ENCODE assay signal across 12 mouse cellular contexts in genomic region chr19:5296630-5297029, GRCm38 (mm10). TPM values are rescaled to one million over a fixed set of nuclear protein-coding genes. Genes with fewer than 3 reads are reported as not detected.
DNase-seq lines count a peak whose midpoint lies in the region; ATAC-seq lines count a peak whose summit lies in the region.
"Had no signal": no experiment of that assay in that cellular context is flagged by ENCODE, and none has a peak within 500 bp of the region (broad histone marks: within the 10 kb centered on the region; RNA-seq: fewer than 3 reads in every experiment).

No protein-coding gene starts in this region.

- H3K4me1 ChIP-seq in intestine, embryonic 16.5 days (ENCODE audit: control insufficient read depth, insufficient read depth, low read length): peaks cover 9% of the 10 kb centered on the region
- H3K4me1 ChIP-seq in intestine, embryonic 15.5 days (replicated peaks): peaks cover 23% of the 10 kb centered on the region
- peaks cover 39% of the 10 kb centered on the region for H3K4me1 ChIP-seq in liver, embryonic 13.5 days (replicated peaks)

- no peaks in the 10 kb centered on the region for H3K9me3 ChIP-seq in intestine, embryonic 16.5 days (ENCODE audit: control insufficient read depth, low read length)
- no peaks in the 10 kb centered on the region for H3K9me3 ChIP-seq in intestine, embryonic 15.5 days
- no peaks in the 10 kb centered on the region for H3K9me3 ChIP-seq in liver, embryonic 13.5 days (replicated peaks)

- no peak overlapping the region for H3K27ac ChIP-seq in intestine, embryonic 16.5 days (ENCODE audit: low read length)
- no peak overlapping the region for H3K27ac ChIP-seq in intestine, embryonic 15.5 days
- no peak overlapping the region for H3K27ac ChIP-seq in liver, embryonic 13.5 days
- H3K27ac ChIP-seq: kidney, postnatal 0 days had no signal

- peak; percentile 89 for DNase-seq in brain, adult 2 months (ENCODE audit: low read depth, low spot score)
- peak; percentile 72 to 73 for DNase-seq in frontal cortex, postnatal 36 days (ENCODE audit: low spot score in 2 of 2)
- no peak for DNase-seq in liver, embryonic 13.5 days
- DNase-seq in kidney, postnatal 10 days: no peak
- DNase-seq: cerebellum, adult 11 months; lung, postnatal 10 days; thymus, postnatal 14 days had no signal

- H3K9ac ChIP-seq in intestine, embryonic 16.5 days (ENCODE audit: low read depth, low read length): no peak overlapping the region
- H3K9ac ChIP-seq in intestine, embryonic 15.5 days: no peak overlapping the region
- 0 out of 2 replicates have a peak overlapping the region, but pooled peaks have one; percentile 75 for H3K9ac ChIP-seq in liver, embryonic 13.5 days

- WGBS in intestine, embryonic 16.5 days: 60% methylated on average over 5 of the region's 5 CpGs
- WGBS in intestine, embryonic 15.5 days: 48% methylated on average over 5 of the region's 5 CpGs
- 66% methylated on average over 5 of the region's 5 CpGs for WGBS in liver, embryonic 13.5 days (ENCODE audit: insufficient replicate concordance)

- peaks cover 7% of the 10 kb centered on the region; the same call in 1 of the 2 replicates for H3K36me3 ChIP-seq in intestine, embryonic 16.5 days (ENCODE audit: control insufficient read depth, insufficient read depth, low read length)
- H3K36me3 ChIP-seq in intestine, embryonic 15.5 days: peaks cover 10% of the 10 kb centered on the region
- H3K36me3 ChIP-seq in liver, embryonic 13.5 days: peaks cover 25% of the 10 kb centered on the region

- H3K4me2 ChIP-seq in intestine, embryonic 16.5 days (ENCODE audit: low read depth, low read length): 0 out of 2 replicates have a peak overlapping the region, but pooled peaks have one; percentile 2
- H3K4me2 ChIP-seq in intestine, embryonic 15.5 days (replicated peaks): no peak overlapping the region
- H3K4me2 ChIP-seq in liver, embryonic 13.5 days: peak overlapping the region; percentile 75

- no peaks in the 10 kb centered on the region for H3K27me3 ChIP-seq in intestine, embryonic 16.5 days (replicated peaks; ENCODE audit: control insufficient read depth, insufficient read depth, low read length)
- H3K27me3 ChIP-seq in intestine, embryonic 15.5 days (replicated peaks): no peaks in the 10 kb centered on the region
- H3K27me3 ChIP-seq in liver, embryonic 13.5 days: peaks cover 24% of the 10 kb centered on the region

- ATAC-seq in intestine, embryonic 16.5 days: no peak
- no peak for ATAC-seq in intestine, embryonic 15.5 days
- ATAC-seq in liver, embryonic 13.5 days (ENCODE audit: low read depth): no peak
- no peak for ATAC-seq in inflammation-experienced regulatory T-cells, adult 6 months

- no peak overlapping the region for H3K4me3 ChIP-seq in intestine, embryonic 16.5 days (ENCODE audit: low read length)
- no peak overlapping the region for H3K4me3 ChIP-seq in intestine, embryonic 15.5 days (replicated peaks)
- H3K4me3 ChIP-seq in liver, embryonic 13.5 days (replicated peaks): no peak overlapping the region

RNA-seq across cellular contexts. Expression of gene Sf3b2, which starts 1.4 kb away (rescaled TPM):
- polyA plus RNA-seq in intestine, embryonic 16.5 days (2015; fragmentation: Nextera tagmentation; extraction: Ambion mirVana): 265 and 280 TPM in 2 replicates
- polyA plus RNA-seq in intestine, embryonic 15.5 days (2015; fragmentation: Nextera tagmentation; extraction: Ambion mirVana): 282 and 289 TPM in 2 replicates
- 157 TPM in 2 replicates for polyA plus RNA-seq in liver, embryonic 13.5 days (2015; fragmentation: Nextera tagmentation; extraction: Ambion mirVana)
- polyA plus RNA-seq in inflammation-experienced regulatory T-cells, adult 6 months (2017; shearing (Covaris generic)): 100 to 1,000 TPM; 316 to 410 (median 348) TPM

RNA-seq across cellular contexts. Expression of gene Gal3st3, which starts 1.5 kb away (rescaled TPM):
- 1.5 and 1.9 TPM in 2 replicates for polyA plus RNA-seq in intestine, embryonic 16.5 days (2015; fragmentation: Nextera tagmentation; extraction: Ambion mirVana)
- polyA plus RNA-seq in intestine, embryonic 15.5 days (2015; fragmentation: Nextera tagmentation; extraction: Ambion mirVana): 2.1 and 2.4 TPM in 2 replicates
- polyA plus RNA-seq in liver, embryonic 13.5 days (2015; fragmentation: Nextera tagmentation; extraction: Ambion mirVana): 0.15 and 0.17 TPM in 2 replicates
- under 1 TPM in 1 of 3 experiments, not detected in 2; 0.15 TPM for polyA plus RNA-seq in inflammation-experienced regulatory T-cells, adult 6 months (2017; shearing (Covaris generic))

RNA-seq across cellular contexts. Expression of gene Pacs1, which starts 23.7 kb away (rescaled TPM):
- polyA plus RNA-seq in intestine, embryonic 16.5 days (2015; fragmentation: Nextera tagmentation; extraction: Ambion mirVana): 11.4 and 13.8 TPM in 2 replicates
- 15.6 and 15.8 TPM in 2 replicates for polyA plus RNA-seq in intestine, embryonic 15.5 days (2015; fragmentation: Nextera tagmentation; extraction: Ambion mirVana)
- polyA plus RNA-seq in liver, embryonic 13.5 days (2015; fragmentation: Nextera tagmentation; extraction: Ambion mirVana): 7.7 and 10.4 TPM in 2 replicates
- 10 to 100 TPM; 11.8 to 19.8 (median 19.2) TPM for polyA plus RNA-seq in inflammation-experienced regulatory T-cells, adult 6 months (2017; shearing (Covaris generic))

RNA-seq across cellular contexts. Expression of gene Catsper1, which starts 38.9 kb away (rescaled TPM):
- polyA plus RNA-seq in intestine, embryonic 16.5 days (2015; fragmentation: Nextera tagmentation; extraction: Ambion mirVana): not detected in 2 replicates
- polyA plus RNA-seq in intestine, embryonic 15.5 days (2015; fragmentation: Nextera tagmentation; extraction: Ambion mirVana): not detected in 2 replicates
- polyA plus RNA-seq in liver, embryonic 13.5 days (2015; fragmentation: Nextera tagmentation; extraction: Ambion mirVana): not detected in 2 replicates
- polyA plus RNA-seq in inflammation-experienced regulatory T-cells, adult 6 months (2017; shearing (Covaris generic)): not detected
- polyA plus RNA-seq: kidney, postnatal 0 days; spleen, adult 2 months had no signal

RNA-seq across cellular contexts. Expression of gene Cst6, which starts 52.7 kb away (rescaled TPM):
- polyA plus RNA-seq in intestine, embryonic 16.5 days (2015; fragmentation: Nextera tagmentation; extraction: Ambion mirVana): 33.1 and 50.6 TPM in 2 replicates
- 15.9 and 19.8 TPM in 2 replicates for polyA plus RNA-seq in intestine, embryonic 15.5 days (2015; fragmentation: Nextera tagmentation; extraction: Ambion mirVana)
- polyA plus RNA-seq in liver, embryonic 13.5 days (2015; fragmentation: Nextera tagmentation; extraction: Ambion mirVana): 0.34 and 0.39 TPM in 2 replicates
- polyA plus RNA-seq in inflammation-experienced regulatory T-cells, adult 6 months (2017; shearing (Covaris generic)): 10 to 100 TPM in 1 of 3 experiments, 1 to 10 TPM in 2; 3.1 to 11.4 (median 5.6) TPM

Comparison
In these comparisons a context has a peak if more than half of its experiments do, and no peak if none do; other contexts are left out.
1. DNase-seq: peak in brain, adult 2 months (single experiment) and frontal cortex, postnatal 36 days (2 of 2); none in liver, embryonic 13.5 days (single experiment) and kidney, postnatal 10 days (single experiment).